Mouse (Mus musculus) ES-Bruce4 (cell line): Measurements from ENCODE around the gene Furin. TPM values are rescaled to one million over a fixed set of nuclear protein-coding genes. Genes with fewer than 3 reads are reported as not detected.

ENCODE experiments used
- H3K27ac ChIP-seq: 2 replicates; pipeline ENCODE4 v1.5.1; 2012; ENCODE audit warnings: low read length, inconsistent platforms; ENCODE audit not compliant: insufficient read depth
- H3K27me3 ChIP-seq: 2 replicates; pipeline ENCODE4 v1.6.1; 2012; ENCODE audit warnings: mild to moderate bottlenecking, low read length, inconsistent platforms; ENCODE audit not compliant: control insufficient read depth, poor library complexity, insufficient read depth, severe bottlenecking
- H3K36me3 ChIP-seq: 2 replicates; pipeline ENCODE4 v1.6.1; 2012; ENCODE audit warnings: inconsistent platforms, mild to moderate bottlenecking, low read length, moderate library complexity; ENCODE audit not compliant: control insufficient read depth, poor library complexity, insufficient read depth, severe bottlenecking
- H3K4me1 ChIP-seq: one replicate; pipeline ENCODE4 v1.8.1; 2011; ENCODE audit warnings: low read length; ENCODE audit not compliant: control insufficient read depth, insufficient read depth
- H3K4me3 ChIP-seq: 2 replicates; pipeline ENCODE4 v1.5.1; 2011; ENCODE audit warnings: low read depth, mild to moderate bottlenecking, low read length
- H3K9ac ChIP-seq: 2 replicates; pipeline ENCODE4 v1.6.1; 2012; ENCODE audit warnings: low read depth, mild to moderate bottlenecking, inconsistent platforms; ENCODE audit not compliant: poor library complexity, severe bottlenecking
- H3K9me3 ChIP-seq: replicated peaks from 2 replicates; pipeline ENCODE4 v1.6.1; 2012; ENCODE audit warnings: mild to moderate bottlenecking, low read length, inconsistent platforms; ENCODE audit not compliant: control insufficient read depth, poor library complexity, insufficient read depth, severe bottlenecking
- CTCF ChIP-seq: IDR thresholded peaks from one replicate; pipeline ENCODE4 v1.8.1; 2011; ENCODE audit warnings: low read depth, low read length
- EP300 ChIP-seq: IDR thresholded peaks from 2 replicates; pipeline ENCODE4 v1.6.1; 2011; ENCODE audit warnings: low read depth, low read length; ENCODE audit not compliant: insufficient read depth
- POLR2A ChIP-seq: IDR thresholded peaks from one replicate; pipeline ENCODE4 v1.8.1; 2011; ENCODE audit warnings: low read length; ENCODE audit not compliant: insufficient read depth
- polyA plus RNA-seq: library from polyadenylated mRNA; stranded (reverse); fragments of >200 nt; gene quantifications from 2 replicates; pipeline ENCODE4 v1.2.4, GENCODE M21; 2011; ENCODE audit warnings: low read depth; ENCODE audit not compliant: missing spikeins, insufficient read depth, insufficient read length

The Furin gene
- polyA plus RNA-seq, 1 experiment, result 32.5 TPM

DNA sequence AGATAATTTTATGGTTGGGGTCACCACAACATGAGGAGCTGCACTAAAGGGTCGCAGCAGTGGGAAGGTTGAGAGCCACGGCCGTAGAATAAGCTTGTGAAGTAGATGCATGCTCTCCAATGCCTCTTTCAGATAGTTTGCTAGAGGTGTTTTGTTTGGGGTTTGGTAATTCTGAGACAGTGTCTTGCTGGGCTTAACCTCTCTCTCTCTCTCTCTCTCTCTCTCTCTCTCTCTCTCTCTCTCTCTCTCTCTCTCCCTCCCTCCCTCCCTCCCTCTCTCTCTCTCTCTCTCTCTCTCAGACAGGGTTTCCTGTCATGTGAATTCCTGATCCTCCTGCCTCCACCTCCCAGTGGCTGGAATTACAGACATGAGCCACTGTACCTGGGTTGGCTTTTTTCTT, 30.5 kb downstream of the Furin start:
- Histone ChIP-seq H3K27ac (no peak overlapping the region), H3K36me3 (no peaks in the 10 kb centered on the region), H3K9ac (no peak overlapping the region), H3K4me1 (no peaks in the 10 kb centered on the region), H3K27me3 (no peaks in the 10 kb centered on the region), H3K9me3 (no peaks in the 10 kb centered on the region), H3K4me3 (no peak overlapping the region)
- no peak for TF ChIP-seq EP300
- no peak for TF ChIP-seq CTCF
- TF ChIP-seq POLR2A, result no peak

GRCm38 (mm10) chr7:80374280-80374679, 31.0 kb downstream of the Furin start:
- Histone ChIP-seq H3K9me3 (no peaks in the 10 kb centered on the region), H3K4me3 (no peak overlapping the region), H3K27me3 (no peaks in the 10 kb centered on the region), H3K4me1 (no peaks in the 10 kb centered on the region), H3K27ac (no peak overlapping the region), H3K9ac (no peak overlapping the region), H3K36me3 (no peaks in the 10 kb centered on the region)
- TF ChIP-seq EP300, result no peak
- no peak for TF ChIP-seq POLR2A
- no peak for TF ChIP-seq CTCF

DNA sequence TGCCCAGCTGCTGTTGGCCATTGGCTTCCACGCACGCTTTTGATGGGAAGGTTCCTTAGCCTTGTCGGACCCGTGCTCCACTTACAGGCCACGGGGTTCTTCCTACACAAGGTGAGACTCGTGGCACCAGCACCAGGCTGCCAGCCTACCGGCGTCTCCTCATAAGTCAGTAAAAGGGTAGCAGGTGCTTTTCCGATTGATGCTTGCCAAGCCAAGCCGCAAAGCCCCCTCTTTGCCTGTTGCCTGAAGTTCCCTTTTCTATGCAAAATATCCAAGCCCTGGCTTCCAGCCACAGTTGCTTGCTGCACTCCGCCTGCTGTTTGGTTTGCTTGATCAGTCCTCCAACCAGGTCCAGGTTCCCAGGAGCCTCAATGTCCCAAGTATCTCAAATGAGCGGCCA, 31.4 kb downstream of the Furin start:
- H3K4me3 ChIP-seq, result no peak overlapping the region
- no peaks in the 10 kb centered on the region for H3K4me1 ChIP-seq
- TF ChIP-seq EP300 (no peak), CTCF (no peak), POLR2A (no peak)
- H3K9ac ChIP-seq, result no peak overlapping the region
- H3K9me3 ChIP-seq, result no peaks in the 10 kb centered on the region
- no peak overlapping the region for H3K27ac ChIP-seq
- H3K36me3 ChIP-seq, result no peaks in the 10 kb centered on the region
- no peaks in the 10 kb centered on the region for H3K27me3 ChIP-seq

DNA sequence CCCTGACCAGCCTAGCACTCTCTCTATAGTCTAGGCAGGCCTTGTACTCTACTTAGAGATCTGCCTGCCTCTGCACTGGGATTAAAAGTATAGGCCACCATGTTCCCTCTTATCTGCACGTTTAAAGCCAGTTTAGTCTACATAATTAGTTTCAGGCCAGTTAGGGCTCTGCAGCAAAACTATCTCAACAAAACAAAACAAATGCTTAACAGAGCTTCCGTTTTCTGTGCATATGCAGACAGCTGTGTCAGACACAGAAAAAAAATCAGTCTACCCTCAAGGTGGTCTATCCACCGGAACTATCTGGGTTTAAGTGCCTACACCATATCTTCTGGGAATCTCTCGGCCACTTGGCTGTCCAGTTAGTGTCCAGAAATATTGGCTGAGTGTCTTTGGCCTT, 31.9 kb downstream of the Furin start:
- no peaks in the 10 kb centered on the region for H3K4me1 ChIP-seq
- no peaks in the 10 kb centered on the region for H3K9me3 ChIP-seq
- H3K4me3 ChIP-seq, result no peak overlapping the region
- no peaks in the 10 kb centered on the region for H3K36me3 ChIP-seq
- no peak overlapping the region for H3K9ac ChIP-seq
- no peak for TF ChIP-seq EP300
- no peak for TF ChIP-seq CTCF
- no peak for TF ChIP-seq POLR2A
- no peaks in the 10 kb centered on the region for H3K27me3 ChIP-seq
- no peak overlapping the region for H3K27ac ChIP-seq

GRCm38 (mm10) chr7:80372667-80373066, 32.6 kb downstream of the Furin start:
- Histone ChIP-seq H3K4me1 (no peaks in the 10 kb centered on the region), H3K9ac (no peak overlapping the region), H3K9me3 (no peaks in the 10 kb centered on the region), H3K4me3 (no peak overlapping the region), H3K27ac (no peak overlapping the region), H3K27me3 (no peaks in the 10 kb centered on the region), H3K36me3 (no peaks in the 10 kb centered on the region)
- no peak for TF ChIP-seq EP300
- no peak for TF ChIP-seq POLR2A
- no peak for TF ChIP-seq CTCF

- Histone ChIP-seq H3K27ac (no peak overlapping the region), H3K9ac (no peak overlapping the region), H3K4me1 (no peaks in the 10 kb centered on the region), H3K27me3 (no peaks in the 10 kb centered on the region), H3K36me3 (no peaks in the 10 kb centered on the region), H3K4me3 (no peak overlapping the region), H3K9me3 (no peaks in the 10 kb centered on the region)
- TF ChIP-seq CTCF (no peak), POLR2A (no peak), EP300 (no peak)
Observed at GRCm38 (mm10) chr7:80372166-80372565, 33.1 kb downstream of the Furin start.
